Mouse (Mus musculus) right cerebral cortex, postnatal 36 days (tissue): ENCODE measurements around the gene Eif2b3.

Experiments
- DNase-seq, 2 experiments: peaks; one replicate each; pipeline ENCODE4 v3.0.0; 2022; ENCODE audit warnings: low spot score in 2 of 2, mixed read lengths in 1 of 2

Eif2b3 gene

GRCm38 (mm10) chr4:117017738-117018137, 1.5 kb upstream of the Eif2b3 start:
- no peak for DNase-seq

DNA sequence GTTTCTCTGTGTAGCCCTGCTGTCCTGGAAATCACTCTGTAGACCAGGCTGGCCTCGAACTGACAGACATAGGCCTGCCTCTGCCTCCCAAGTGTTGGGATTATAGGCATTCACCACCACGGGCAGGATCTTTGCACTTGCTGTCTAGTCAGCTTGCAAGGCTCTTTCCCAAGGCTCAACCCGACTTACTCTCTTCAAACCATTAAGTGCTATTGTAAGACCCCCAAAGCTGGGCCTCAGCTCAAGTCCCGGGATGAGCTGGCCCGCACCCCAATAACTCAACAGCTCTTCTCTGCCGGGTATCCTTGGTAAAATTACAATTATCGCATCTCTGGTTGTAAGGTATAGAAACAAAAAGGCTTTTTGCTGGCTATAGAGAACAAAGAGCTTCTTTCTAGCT, 875 bp upstream of the Eif2b3 start:
- DNase-seq: no peak

DNA sequence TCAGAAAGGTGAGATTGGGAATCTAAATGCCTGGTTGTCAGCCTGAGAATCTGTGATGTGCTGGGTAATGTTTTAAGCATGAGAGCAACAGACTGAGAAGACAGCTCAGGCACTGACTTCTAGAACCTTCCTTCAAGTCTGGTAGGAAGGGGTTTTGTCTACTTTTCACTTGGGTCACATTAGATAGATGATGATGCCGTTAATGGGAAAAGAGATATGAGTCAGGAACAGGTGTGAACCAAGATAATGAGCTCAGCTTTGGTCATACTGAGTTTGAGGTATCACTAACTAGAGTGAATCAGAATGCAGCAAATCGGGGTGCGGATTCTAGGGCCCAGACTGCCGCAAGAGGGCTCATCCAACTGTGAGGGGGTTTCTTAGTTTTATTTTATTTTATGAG, 4.3 kb downstream of the Eif2b3 start:
- no peak for DNase-seq

DNA sequence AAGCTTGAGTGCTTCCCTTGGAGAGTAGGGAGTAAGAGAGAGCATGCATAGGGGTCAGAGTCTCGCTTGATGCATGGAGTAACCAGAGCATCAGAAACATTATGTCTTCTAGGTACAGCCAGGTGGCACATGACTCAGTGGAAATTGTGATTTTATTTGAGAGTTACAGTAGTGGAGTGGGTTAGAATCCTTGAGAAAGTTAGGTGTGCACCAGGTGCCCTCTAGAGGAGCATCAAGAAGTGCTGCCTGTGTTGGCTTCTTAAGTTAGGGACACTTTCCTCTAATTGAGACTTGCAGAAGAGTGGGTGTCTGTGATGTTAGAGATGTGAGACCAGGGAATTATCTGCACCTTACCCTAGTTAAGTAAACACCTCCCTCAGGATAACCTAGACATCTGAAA, 11.9 kb downstream of the Eif2b3 start:
- DNase-seq: no peak

DNA sequence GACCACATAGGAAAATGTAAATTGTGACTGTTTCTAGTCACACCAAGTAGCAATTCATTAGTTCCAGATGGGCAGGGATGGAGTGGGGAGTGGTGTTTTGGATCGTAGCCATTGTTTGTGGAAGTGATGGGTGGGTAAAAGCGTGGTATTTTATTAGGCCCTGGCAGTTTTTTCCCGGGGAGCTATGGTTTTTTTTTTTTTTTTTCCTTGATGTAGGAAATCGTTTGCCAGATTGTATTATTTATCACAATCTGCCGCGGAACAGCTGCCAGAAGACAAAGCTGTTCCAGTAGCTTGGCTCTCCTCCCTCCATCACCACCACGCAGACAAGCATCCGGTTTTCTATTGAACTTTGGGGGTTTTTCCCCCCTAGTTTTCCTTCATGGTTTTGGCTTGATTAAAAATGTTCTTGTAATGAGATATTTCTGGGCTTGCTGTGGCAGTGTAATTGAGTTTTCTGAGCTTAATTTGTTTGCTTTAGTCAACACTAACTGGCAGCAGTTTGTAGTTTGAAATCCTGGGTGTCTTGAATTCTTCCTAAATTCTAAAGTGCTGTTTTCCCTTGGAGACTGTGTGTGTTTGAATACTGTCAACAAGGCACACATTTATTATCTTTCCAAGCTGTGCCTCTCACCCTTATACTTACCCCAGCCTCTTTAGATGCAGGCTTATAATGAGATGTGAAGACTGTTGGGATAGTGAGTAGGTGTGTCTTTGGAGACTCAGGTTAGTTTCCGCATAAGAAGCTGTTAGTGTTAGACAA, 20.9 kb downstream of the Eif2b3 start:
- peak in 1 of 2 experiments; percentile 30 for DNase-seq

DNA sequence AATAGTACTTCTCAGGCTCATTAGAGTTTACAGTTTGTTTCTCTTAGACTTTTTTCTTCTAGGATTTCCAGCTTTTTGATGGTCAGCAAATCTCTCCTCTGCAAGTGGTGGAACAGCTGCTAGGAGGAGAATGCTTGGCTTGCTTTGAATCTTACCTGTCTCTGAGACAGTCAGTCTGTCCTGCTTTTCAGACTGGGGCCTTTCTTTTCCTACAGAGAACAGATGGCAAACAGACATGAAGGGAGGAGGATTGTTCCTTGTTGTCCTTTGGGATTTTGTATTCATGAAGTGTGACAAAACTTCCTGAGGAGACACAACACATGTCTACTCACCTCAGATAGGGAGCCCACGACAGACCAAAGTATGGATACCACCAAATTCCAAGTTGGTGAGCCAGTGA, 21.6 kb downstream of the Eif2b3 start:
- DNase-seq: no peak

DNA sequence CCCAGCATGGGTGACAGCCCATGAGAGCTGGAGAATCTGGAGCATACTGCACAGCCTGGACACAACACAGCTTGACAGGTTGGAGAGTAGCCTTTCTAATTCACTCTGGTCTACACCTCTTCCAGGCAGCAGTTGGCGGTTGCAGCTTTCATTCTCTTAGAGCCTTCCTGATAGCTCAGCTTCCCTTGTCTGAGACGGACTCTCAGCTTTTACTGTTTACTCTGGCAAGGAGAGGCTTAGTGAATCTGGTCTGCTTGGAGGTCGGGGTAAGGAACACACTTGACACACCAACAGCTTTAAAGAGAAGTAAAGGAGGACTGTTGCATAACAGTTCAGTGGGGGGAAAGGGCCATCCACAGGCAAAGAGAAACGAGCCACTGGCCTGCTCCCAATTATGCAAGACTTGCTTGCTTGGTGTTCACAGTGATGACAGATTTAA, 22.1 kb downstream of the Eif2b3 start:
- no peak for DNase-seq

DNA sequence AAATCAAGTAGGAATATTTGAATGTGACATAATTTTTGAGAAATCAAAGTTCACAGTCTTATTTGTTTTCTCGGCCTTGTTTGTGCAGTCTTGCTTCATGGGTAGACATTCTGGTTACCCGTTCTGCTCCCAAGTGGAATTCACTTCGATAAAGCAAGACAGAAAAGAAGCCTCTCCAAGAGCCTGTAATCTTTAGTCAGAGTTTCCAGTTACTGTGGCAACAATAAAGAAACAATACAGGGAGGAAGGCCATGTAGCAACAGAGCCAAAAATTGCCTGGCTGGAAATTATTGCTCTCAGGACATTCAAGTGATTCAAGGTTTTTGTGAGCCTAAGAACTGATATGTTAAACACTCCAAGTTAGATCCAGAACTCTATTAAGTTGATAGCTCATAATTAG, 29.6 kb downstream of the Eif2b3 start:
- no peak for DNase-seq

GRCm38 (mm10) chr4:117049485-117049884, 30.3 kb downstream of the Eif2b3 start:
- DNase-seq: no peak

- DNase-seq: no peak
Measured at GRCm38 (mm10) chr4:117052626-117053025, 33.4 kb downstream of the Eif2b3 start.

GRCm38 (mm10) chr4:117053956-117054355, 34.8 kb downstream of the Eif2b3 start:
- DNase-seq: no peak

- no peak for DNase-seq
Measured at GRCm38 (mm10) chr4:117056102-117056501, 36.9 kb downstream of the Eif2b3 start.

DNA sequence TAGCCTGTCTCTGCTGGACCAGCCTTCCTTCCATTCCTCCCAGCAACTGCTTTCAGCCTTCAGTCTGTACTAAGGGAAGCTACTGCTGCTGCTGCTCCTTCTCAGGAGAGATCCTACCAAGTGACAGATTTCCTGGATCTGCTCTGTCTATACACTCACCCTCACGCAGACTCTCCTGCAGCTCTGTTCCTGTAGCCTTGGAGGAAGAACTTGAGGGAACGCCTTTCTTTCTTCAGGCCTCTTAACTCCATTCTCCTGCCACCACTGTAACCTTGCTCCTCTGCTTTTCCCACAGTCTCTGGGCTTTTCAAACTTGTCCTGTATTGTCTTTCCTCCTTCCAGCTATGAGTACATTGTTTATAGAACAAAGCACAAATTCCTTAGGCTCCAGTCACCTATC, 37.3 kb downstream of the Eif2b3 start:
- DNase-seq: no peak

GRCm38 (mm10) chr4:117058512-117058911, 39.3 kb downstream of the Eif2b3 start:
- no peak for DNase-seq

GRCm38 (mm10) chr4:117062700-117063390, 43.6 kb downstream of the Eif2b3 start:
- no peak for DNase-seq

DNA sequence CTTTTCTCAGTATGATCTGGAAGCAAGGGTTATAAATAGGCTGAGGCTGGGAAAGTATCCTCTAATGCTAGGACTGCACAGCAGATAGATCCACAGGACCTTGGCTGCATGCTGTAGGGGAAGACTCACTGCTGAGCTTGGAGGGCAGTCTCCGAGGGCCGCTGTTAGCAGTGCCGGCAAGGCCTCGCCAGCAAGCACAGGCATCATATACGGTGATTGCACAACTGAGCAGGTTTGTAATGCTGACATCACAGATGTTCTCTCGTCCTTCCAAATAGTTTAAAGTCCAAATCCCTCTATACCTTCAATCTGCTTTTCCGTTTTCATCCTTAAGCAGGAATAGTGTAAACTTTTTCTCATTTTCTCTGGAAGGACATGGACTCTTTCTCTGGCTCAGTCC, 48.8 kb downstream of the Eif2b3 start:
- DNase-seq: no peak

GRCm38 (mm10) chr4:117069647-117070046, 50.4 kb downstream of the Eif2b3 start:
- DNase-seq: no peak

DNA sequence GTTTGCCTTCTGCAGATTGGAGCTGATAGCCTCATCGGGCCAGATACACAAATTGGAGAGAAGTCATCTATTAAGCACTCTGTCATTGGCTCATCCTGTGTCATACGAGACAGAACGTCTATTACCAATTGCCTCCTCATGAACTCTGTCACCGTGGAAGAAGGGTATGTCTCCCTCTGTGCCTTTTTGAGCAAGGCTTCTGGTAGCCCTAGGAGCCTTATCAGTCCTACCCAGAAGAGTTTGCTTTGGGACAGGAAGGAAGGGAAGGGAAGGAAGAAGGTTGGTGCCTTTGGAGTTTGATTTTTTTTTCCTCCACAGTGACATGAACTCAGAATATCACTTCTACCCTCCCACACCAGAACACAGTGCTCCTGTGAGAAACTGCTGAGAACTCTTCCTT, 51.4 kb downstream of the Eif2b3 start:
- no peak for DNase-seq

- DNase-seq: no peak
Measured at GRCm38 (mm10) chr4:117071183-117071582, 52.0 kb downstream of the Eif2b3 start.

GRCm38 (mm10) chr4:117087948-117088640, 68.9 kb downstream of the Eif2b3 start:
- DNase-seq: no peak

GRCm38 (mm10) chr4:117090586-117090985, 71.4 kb downstream of the Eif2b3 start:
- no peak for DNase-seq

GRCm38 (mm10) chr4:117094626-117095361, 75.6 kb downstream of the Eif2b3 start:
- DNase-seq: no peak
